ENCODE assay signal across 13 mouse cellular contexts in genomic region chr2:166330364-166330763, GRCm38 (mm10).
DNase-seq lines count a peak whose midpoint lies in the region; ATAC-seq and TF ChIP-seq lines count a peak whose summit lies in the region.
"Had no signal": no experiment of that assay in that cellular context is flagged by ENCODE, and none has a peak within 500 bp of the region (broad histone marks: within the 10 kb centered on the region; RNA-seq: fewer than 3 reads in every experiment).

No protein-coding gene starts in this region.

- DNase-seq in adrenal gland, postnatal 10 days: peak; percentile 37
- no peak for DNase-seq in adrenal gland, postnatal 4 days (ENCODE audit: low spot score in 2 of 2)
- peak; percentile 29 to 41 for DNase-seq in adrenal gland, postnatal 36 days
- peak; percentile 73 for DNase-seq in kidney, postnatal 0 days (ENCODE audit: low spot score)
- DNase-seq in neural tube, embryonic 10.5 days (ENCODE audit: extremely low spot score, low spot score): peak; percentile 75
- DNase-seq in left cerebral cortex, adult 11 months (ENCODE audit: low spot score): no peak
- DNase-seq in cerebellum, postnatal 36 days: no peak
- DNase-seq in lung, postnatal 14 days: no peak
- DNase-seq: gastrocnemius, postnatal 36 days; heart, postnatal 10 days; lung, postnatal 10 days had no signal

- no peak overlapping the region for H3K4me3 ChIP-seq in kidney, postnatal 0 days (replicated peaks; ENCODE audit: low read depth, low read length)
- H3K4me3 ChIP-seq: forebrain, embryonic 13.5 days had no signal

- no peak overlapping the region for H3K4me2 ChIP-seq in kidney, postnatal 0 days (ENCODE audit: low read length)
- H3K4me2 ChIP-seq: forebrain, embryonic 13.5 days had no signal

- peak; percentile 37; the same call in 1 of the 2 replicates for ATAC-seq in kidney, postnatal 0 days (replicated peaks; ENCODE audit: low FRiP score, low read depth)
- ATAC-seq: forebrain, embryonic 13.5 days; intestine, postnatal 0 days had no signal

- H3K4me1 ChIP-seq in kidney, postnatal 0 days (replicated peaks; ENCODE audit: insufficient read depth, low read length): peaks cover 8% of the 10 kb centered on the region; the same call in 1 of the 2 replicates
- H3K4me1 ChIP-seq: forebrain, embryonic 13.5 days had no signal

- H3K27me3 ChIP-seq in kidney, postnatal 0 days (ENCODE audit: insufficient read depth, low read length): no peaks in the 10 kb centered on the region; the same call in 1 of the 2 replicates

- no peak overlapping the region for H3K9ac ChIP-seq in kidney, postnatal 0 days (ENCODE audit: low read depth, low read length)
- H3K9ac ChIP-seq: forebrain, embryonic 13.5 days had no signal

- 19% methylated on average over 6 of the region's 6 CpGs for WGBS in kidney, postnatal 0 days

- no peaks in the 10 kb centered on the region for H3K36me3 ChIP-seq in kidney, postnatal 0 days (ENCODE audit: insufficient read depth, low read length)

- H3K9me3 ChIP-seq in kidney, postnatal 0 days (replicated peaks; ENCODE audit: low read length): no peaks in the 10 kb centered on the region
- H3K9me3 ChIP-seq: forebrain, embryonic 13.5 days had no signal

- no peak for TF ChIP-seq CTCF in kidney, postnatal 0 days (IDR thresholded peaks at IDR 0.05; ENCODE audit: low read depth)

- H3K27ac ChIP-seq in kidney, postnatal 0 days: no peak overlapping the region
- H3K27ac ChIP-seq: forebrain, embryonic 13.5 days had no signal

Comparison
In these comparisons a context has a peak if more than half of its experiments do, and no peak if none do; other contexts are left out.
1. DNase-seq: peak in adrenal gland, postnatal 10 days (single experiment), adrenal gland, postnatal 36 days (2 of 2), kidney, postnatal 0 days (single experiment) and neural tube, embryonic 10.5 days (single experiment); none in adrenal gland, postnatal 4 days (0 of 2), left cerebral cortex, adult 11 months (single experiment), cerebellum, postnatal 36 days (0 of 2) and lung, postnatal 14 days (single experiment).